Mouse (Mus musculus) midbrain, embryonic 11.5 days (tissue): Measurements from ENCODE around the gene Opa3. TPM values are rescaled to one million over a fixed set of nuclear protein-coding genes. Genes with fewer than 3 reads are reported as not detected.

Experiments
- ATAC-seq: fragments of 200-750 bp; cut with Nextera tagmentation; 2 replicates; pipeline ENCODE4 v1.8.0; 2017; ENCODE audit warnings: moderate TSS enrichment, moderate library complexity; ENCODE audit not compliant: low FRiP score
- DNase-seq: peaks from one replicate; pipeline ENCODE4 v3.0.0; 2015; ENCODE audit warnings: low spot score; ENCODE audit errors: missing footprints
- H3K27ac ChIP-seq: fragments of 300-500 bp; sonication (generic); 2 replicates; pipeline ENCODE4 v1.5.1; 2014; ENCODE audit warnings: low read depth, low read length
- H3K27me3 ChIP-seq: fragments of 300-500 bp; sonication (generic); 2 replicates; pipeline ENCODE4 v1.6.1; 2014; ENCODE audit warnings: mild to moderate bottlenecking, low read length, moderate library complexity, mixed read lengths; ENCODE audit not compliant: control insufficient read depth, insufficient read depth
- H3K36me3 ChIP-seq: fragments of 300-500 bp; sonication (generic); 2 replicates; pipeline ENCODE4 v1.6.1; 2014; ENCODE audit warnings: mild to moderate bottlenecking, low read length, moderate library complexity, mixed read lengths; ENCODE audit not compliant: control insufficient read depth, insufficient read depth
- H3K4me1 ChIP-seq: fragments of 300-500 bp; sonication (generic); 2 replicates; pipeline ENCODE4 v1.6.1; 2014; ENCODE audit warnings: low read length; ENCODE audit not compliant: control insufficient read depth, insufficient read depth
- H3K4me2 ChIP-seq: fragments of 300-500 bp; sonication (generic); 2 replicates; pipeline ENCODE4 v1.6.1; 2014; ENCODE audit warnings: mild to moderate bottlenecking, moderate library complexity
- H3K4me3 ChIP-seq: fragments of 300-500 bp; sonication (generic); 2 replicates; pipeline ENCODE4 v1.5.1; 2014; ENCODE audit warnings: low read depth, low read length
- H3K9ac ChIP-seq: fragments of 300-500 bp; sonication (generic); 2 replicates; pipeline ENCODE4 v1.6.1; 2014; ENCODE audit warnings: low read length
- H3K9me3 ChIP-seq: fragments of 300-500 bp; sonication (generic); 2 replicates; pipeline ENCODE4 v1.6.1; 2016; ENCODE audit warnings: low read length; ENCODE audit not compliant: control insufficient read depth
- WGBS: fragments of 180-500 bp; shearing (Covaris S2); extraction: QIAGEN DNeasy Blood & Tissue Kit; methylation state at CpG from one replicate; pipeline ENCODE4 v1.1.7; 2014; 5-methylcytosine and 5-hydroxymethylcytosine counted together
- polyA plus RNA-seq: library from polyadenylated mRNA; unstranded; fragments of >200 nt; fragmentation: Nextera tagmentation; extraction: Ambion mirVana; gene quantifications from 2 replicates; pipeline ENCODE4 v1.2.1, GENCODE M21; 2014

The Opa3 gene
- polyA plus RNA-seq, 1 experiment from 2014 or later = 44.0 TPM

DNA sequence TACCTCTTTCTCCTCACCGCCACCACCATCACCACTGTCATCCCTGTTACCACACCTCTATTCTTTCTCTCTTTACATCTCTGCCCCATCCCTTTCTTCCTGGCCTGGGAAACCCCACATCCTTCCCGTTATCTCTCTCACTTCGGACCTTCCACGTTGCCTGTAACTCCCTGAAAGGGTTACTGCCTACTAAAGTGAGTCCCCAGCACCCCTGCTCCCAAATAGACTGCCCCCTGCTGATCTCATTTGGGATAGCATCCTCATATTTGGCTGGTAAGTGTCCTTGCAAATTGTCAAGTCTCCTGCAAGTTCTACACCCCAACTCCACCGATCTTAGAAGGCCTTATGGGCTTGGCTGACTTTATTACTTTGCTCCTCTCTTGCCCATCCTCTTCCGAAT is 31.5 kb upstream of the Opa3 start:
- H3K4me1 ChIP-seq = no peaks in the 10 kb centered on the region
- no peak overlapping the region for H3K27ac ChIP-seq
- H3K9me3 ChIP-seq = peaks cover 4% of the 10 kb centered on the region; the same call in 1 of the 2 replicates
- H3K4me2 ChIP-seq = no peak overlapping the region
- no peak overlapping the region for H3K9ac ChIP-seq
- 71% methylated on average over 6 of the region's 6 CpGs for WGBS
- ATAC-seq (no peak), DNase-seq (peak; percentile 86)
- no peaks in the 10 kb centered on the region for H3K27me3 ChIP-seq
- no peak overlapping the region for H3K4me3 ChIP-seq
- H3K36me3 ChIP-seq = peaks cover 8% of the 10 kb centered on the region

DNA sequence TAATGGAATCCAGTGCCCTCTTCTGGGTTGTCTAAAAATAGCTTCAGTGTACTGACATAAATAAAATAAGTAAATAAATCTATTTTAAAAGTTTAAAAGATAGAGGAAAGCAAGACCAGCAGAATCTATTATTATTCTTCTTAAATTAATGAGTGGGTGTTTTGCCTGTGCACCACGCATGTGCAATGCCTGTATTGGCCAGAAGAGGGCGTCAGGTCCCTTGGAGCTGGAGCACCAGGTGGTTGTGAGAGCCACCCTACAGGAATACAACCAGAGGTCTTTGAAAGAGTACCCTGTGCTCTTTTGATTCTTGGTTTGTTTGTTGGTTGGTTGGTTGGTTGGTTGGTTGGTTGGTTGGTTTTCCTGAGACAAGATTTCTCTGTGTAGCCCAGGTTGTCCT is 30.1 kb upstream of the Opa3 start:
- H3K4me3 ChIP-seq = no peak overlapping the region
- 30% methylated on average over 2 of the region's 2 CpGs for WGBS
- no peak overlapping the region for H3K4me2 ChIP-seq
- no peaks in the 10 kb centered on the region for H3K27me3 ChIP-seq
- ATAC-seq (no peak), DNase-seq (no peak)
- peaks cover 4% of the 10 kb centered on the region; the same call in 1 of the 2 replicates for H3K9me3 ChIP-seq
- H3K4me1 ChIP-seq = no peaks in the 10 kb centered on the region
- no peak overlapping the region for H3K9ac ChIP-seq
- H3K27ac ChIP-seq = no peak overlapping the region
- peaks cover 8% of the 10 kb centered on the region for H3K36me3 ChIP-seq

- no peaks in the 10 kb centered on the region for H3K4me1 ChIP-seq
- ATAC-seq (no peak; the same call in 1 of the 2 replicates), DNase-seq (no peak)
- no peak overlapping the region for H3K4me3 ChIP-seq
- WGBS = 67% methylated on average over 14 of the region's 15 CpGs
- no peak overlapping the region for H3K27ac ChIP-seq
- H3K27me3 ChIP-seq = no peaks in the 10 kb centered on the region
- no peaks in the 10 kb centered on the region for H3K9me3 ChIP-seq
- H3K4me2 ChIP-seq = no peak overlapping the region
- H3K36me3 ChIP-seq = peaks cover 5% of the 10 kb centered on the region
- no peak overlapping the region for H3K9ac ChIP-seq
Measured at GRCm38 (mm10) chr7:19201660-19202059, 26.5 kb upstream of the Opa3 start.

GRCm38 (mm10) chr7:19202065-19202850 is 25.9 kb upstream of the Opa3 start:
- 69% methylated on average over 15 of the region's 15 CpGs for WGBS

GRCm38 (mm10) chr7:19208201-19208910 is 19.8 kb upstream of the Opa3 start:
- H3K4me3 ChIP-seq = no peak overlapping the region
- WGBS = 82% methylated on average over 13 of the region's 13 CpGs
- peaks cover 2% of the 10 kb centered on the region; the same call in 1 of the 2 replicates for H3K27me3 ChIP-seq
- H3K4me1 ChIP-seq = peaks cover 7% of the 10 kb centered on the region; the same call in 1 of the 2 replicates
- DNase-seq (no peak), ATAC-seq (no peak)
- H3K9me3 ChIP-seq = no peaks in the 10 kb centered on the region
- no peak overlapping the region for H3K9ac ChIP-seq
- H3K27ac ChIP-seq = no peak overlapping the region
- no peak overlapping the region for H3K4me2 ChIP-seq
- H3K36me3 ChIP-seq = peaks cover 5% of the 10 kb centered on the region

More at GRCm38 (mm10) chr7:19202065-19202850, 25.9 kb upstream of the Opa3 start:
- DNase-seq (no peak), ATAC-seq (no peak)
- H3K27ac ChIP-seq = no peak overlapping the region
- no peaks in the 10 kb centered on the region for H3K4me1 ChIP-seq
- no peak overlapping the region for H3K4me2 ChIP-seq
- H3K9ac ChIP-seq = no peak overlapping the region
- H3K27me3 ChIP-seq = no peaks in the 10 kb centered on the region
- H3K9me3 ChIP-seq = no peaks in the 10 kb centered on the region
- peaks cover 5% of the 10 kb centered on the region for H3K36me3 ChIP-seq
- H3K4me3 ChIP-seq = no peak overlapping the region

DNA sequence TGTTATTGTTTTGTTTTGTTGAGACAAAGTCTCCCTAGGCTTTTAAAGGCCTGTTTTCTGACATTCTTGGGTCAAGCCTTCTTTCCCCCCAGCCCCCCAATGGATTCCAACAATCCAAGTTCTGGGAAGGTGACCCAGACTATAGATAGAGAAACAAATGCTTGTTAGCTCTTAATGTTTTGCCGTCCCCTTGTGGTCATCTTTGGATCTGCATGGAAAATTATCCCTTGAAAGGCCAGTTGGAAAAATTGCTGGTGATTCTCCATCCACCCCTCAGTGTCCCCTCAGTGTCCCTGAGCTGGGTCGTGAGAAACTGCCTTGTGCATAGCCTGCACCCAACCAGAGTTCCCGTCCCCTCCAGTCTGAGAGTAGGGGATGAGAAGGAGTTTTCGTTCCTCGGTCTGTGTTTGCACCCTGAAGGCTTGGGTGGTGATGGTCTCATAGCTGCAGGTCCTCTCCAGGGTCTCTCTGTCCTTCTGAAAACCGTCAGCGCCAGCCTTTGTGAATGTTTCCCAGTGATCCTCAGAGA is 19.1 kb upstream of the Opa3 start:
- Histone ChIP-seq H3K27me3 (peaks cover 2% of the 10 kb centered on the region; the same call in 1 of the 2 replicates), H3K4me2 (no peak overlapping the region), H3K9me3 (no peaks in the 10 kb centered on the region), H3K4me3 (no peak overlapping the region), H3K4me1 (peaks cover 7% of the 10 kb centered on the region; the same call in 1 of the 2 replicates), H3K9ac (no peak overlapping the region), H3K27ac (no peak overlapping the region), H3K36me3 (peaks cover 4% of the 10 kb centered on the region)
- ATAC-seq (no peak), DNase-seq (peak; percentile 90)
- WGBS = 54% methylated on average over 7 of the region's 7 CpGs

DNA sequence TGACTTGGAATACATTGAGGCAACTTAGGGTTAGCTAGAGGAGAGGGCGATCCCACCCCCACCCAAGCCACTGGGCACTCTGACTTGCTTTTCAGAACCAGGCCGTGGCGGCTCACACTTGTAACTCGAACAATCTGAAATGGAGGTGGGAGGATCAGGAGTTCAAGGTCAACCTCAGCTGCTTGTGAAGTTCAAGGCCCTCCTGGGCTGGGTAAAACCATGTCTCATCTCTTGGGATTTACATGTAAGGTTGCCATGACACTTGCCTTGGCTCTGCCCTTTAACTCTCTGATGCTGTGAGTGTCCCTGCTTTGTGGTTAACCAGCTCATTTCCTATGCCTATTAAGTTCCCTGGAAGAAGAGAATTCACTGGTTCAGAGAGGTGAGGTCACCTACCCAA is 18.6 kb upstream of the Opa3 start:
- Histone ChIP-seq H3K36me3 (no peaks in the 10 kb centered on the region; the same call in 1 of the 2 replicates), H3K4me1 (peaks cover 7% of the 10 kb centered on the region; the same call in 1 of the 2 replicates), H3K9ac (no peak overlapping the region), H3K9me3 (no peaks in the 10 kb centered on the region), H3K27me3 (peaks cover 2% of the 10 kb centered on the region; the same call in 1 of the 2 replicates), H3K4me2 (no peak overlapping the region), H3K4me3 (no peak overlapping the region), H3K27ac (no peak overlapping the region)
- DNase-seq = no peak
- 74% methylated on average over 4 of the region's 4 CpGs for WGBS
- no peak for ATAC-seq

GRCm38 (mm10) chr7:19210010-19210409 is 18.1 kb upstream of the Opa3 start:
- DNase-seq (no peak), ATAC-seq (no peak)
- no peak overlapping the region for H3K4me3 ChIP-seq
- H3K27me3 ChIP-seq = peaks cover 2% of the 10 kb centered on the region; the same call in 1 of the 2 replicates
- peaks cover 7% of the 10 kb centered on the region; the same call in 1 of the 2 replicates for H3K4me1 ChIP-seq
- no peaks in the 10 kb centered on the region for H3K36me3 ChIP-seq
- no peaks in the 10 kb centered on the region for H3K9me3 ChIP-seq
- H3K27ac ChIP-seq = no peak overlapping the region
- WGBS = 89% methylated on average over 5 of the region's 5 CpGs
- H3K4me2 ChIP-seq = no peak overlapping the region
- no peak overlapping the region for H3K9ac ChIP-seq
